Mouse (Mus musculus) kidney, adult 2 months (tissue): ENCODE data around the gene Trpm1.

ENCODE experiments used
- CTCF ChIP-seq: fragments of 200-500 bp; conservative IDR thresholded peaks from 2 replicates; pipeline ENCODE4 v1.5.1; 2011; ENCODE audit warnings: low read depth, mild to moderate bottlenecking, control low read depth, low read length, moderate library complexity, mixed read lengths; ENCODE audit not compliant: insufficient read depth, insufficient read length
- POLR2A ChIP-seq: fragments of 200-500 bp; IDR thresholded peaks from one replicate; pipeline ENCODE4 v1.6.1; 2011; ENCODE audit warnings: low read depth, low read length, control low read depth

DNA sequence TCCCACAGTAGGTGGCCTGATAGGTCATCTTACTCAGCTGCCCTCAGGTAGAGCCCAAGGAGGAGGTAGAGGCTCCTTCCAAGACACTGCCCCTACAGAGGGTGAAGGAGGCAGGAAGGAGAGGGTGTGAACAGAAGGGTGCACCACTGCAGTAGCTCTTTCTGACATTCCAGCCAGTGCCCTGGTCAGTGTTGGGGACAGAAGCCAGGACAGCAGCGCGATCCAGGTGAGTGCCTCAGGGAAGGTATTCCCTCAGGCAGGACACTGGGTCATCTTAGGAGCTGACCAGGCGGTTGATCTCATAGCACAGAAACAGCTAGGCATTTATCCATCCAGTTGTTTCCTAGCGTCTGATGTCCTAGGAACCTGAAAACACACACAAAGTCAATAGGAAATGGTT is 1.6 kb downstream of the Trpm1 start:
- TF ChIP-seq CTCF, result no peak
- no peak for TF ChIP-seq POLR2A
